Mouse (Mus musculus): ENCODE measurements around the gene Vti1a. TPM values are rescaled to one million over a fixed set of nuclear protein-coding genes. Genes with fewer than 3 reads are reported as not detected.
A peak's percentile ranks its signal among the peaks of the same experiment; 100 is the strongest.

Vti1a gene
- polyA plus RNA-seq, 1 experiment from 2014 or later: 33.4 TPM

DNA sequence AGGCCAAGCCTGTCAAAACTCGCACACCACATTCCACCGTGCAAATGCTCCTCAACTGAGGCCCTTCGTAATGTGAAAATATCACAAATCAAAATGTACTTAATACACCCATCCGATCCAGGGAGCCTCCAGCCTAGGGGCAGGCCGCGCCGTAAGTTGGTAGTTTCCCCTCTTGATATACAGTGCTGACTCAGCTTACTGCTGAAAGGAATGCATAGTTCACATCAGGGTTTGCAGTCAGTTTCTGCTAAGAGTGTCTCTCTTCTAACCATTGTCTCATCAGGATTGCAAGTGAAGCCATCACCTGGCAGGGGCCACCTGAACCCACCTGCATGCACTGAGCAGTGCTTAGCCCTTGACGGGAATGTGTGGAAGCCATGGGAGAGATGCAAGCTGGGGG, 255.4 kb downstream of the Vti1a start:
- WGBS: 85% methylated on average over 8 of the region's 8 CpGs
- ATAC-seq (ENCODE audit: insufficient number of reproducible peaks, insufficient read depth, low FRiP score, low TSS enrichment, low read depth): 0 out of 2 replicates have a peak, but pooled peaks have one; percentile 26
- no peaks in the 10 kb centered on the region for H3K9me3 ChIP-seq
- H3K27ac ChIP-seq: 0 out of 2 replicates have a peak overlapping the region, but pooled peaks have one; percentile 17
- peaks cover 39% of the 10 kb centered on the region for H3K4me1 ChIP-seq (replicated peaks)
- H3K36me3 ChIP-seq: no peaks in the 10 kb centered on the region
- no peak overlapping the region for H3K4me3 ChIP-seq (replicated peaks)
- H3K4me2 ChIP-seq: no peak overlapping the region
- no peak overlapping the region for H3K9ac ChIP-seq (replicated peaks)
- no peaks in the 10 kb centered on the region for H3K27me3 ChIP-seq

- Histone ChIP-seq H3K27me3 (peaks cover 7% of the 10 kb centered on the region), H3K4me2 (no peak overlapping the region), H3K27ac (peak overlapping the region; percentile 75), H3K4me1 (replicated peaks) (peaks cover 63% of the 10 kb centered on the region), H3K9me3 (no peaks in the 10 kb centered on the region), H3K9ac (replicated peaks) (no peak overlapping the region; the same call in 1 of the 2 replicates), H3K4me3 (replicated peaks) (no peak overlapping the region), H3K36me3 (no peaks in the 10 kb centered on the region)
- 78% methylated on average over 25 of the region's 25 CpGs for WGBS
- no peak for ATAC-seq (ENCODE audit: insufficient number of reproducible peaks, insufficient read depth, low FRiP score, low TSS enrichment, low read depth)
Observed at GRCm38 (mm10) chr19:55577306-55578042, 261.4 kb downstream of the Vti1a start.

DNA sequence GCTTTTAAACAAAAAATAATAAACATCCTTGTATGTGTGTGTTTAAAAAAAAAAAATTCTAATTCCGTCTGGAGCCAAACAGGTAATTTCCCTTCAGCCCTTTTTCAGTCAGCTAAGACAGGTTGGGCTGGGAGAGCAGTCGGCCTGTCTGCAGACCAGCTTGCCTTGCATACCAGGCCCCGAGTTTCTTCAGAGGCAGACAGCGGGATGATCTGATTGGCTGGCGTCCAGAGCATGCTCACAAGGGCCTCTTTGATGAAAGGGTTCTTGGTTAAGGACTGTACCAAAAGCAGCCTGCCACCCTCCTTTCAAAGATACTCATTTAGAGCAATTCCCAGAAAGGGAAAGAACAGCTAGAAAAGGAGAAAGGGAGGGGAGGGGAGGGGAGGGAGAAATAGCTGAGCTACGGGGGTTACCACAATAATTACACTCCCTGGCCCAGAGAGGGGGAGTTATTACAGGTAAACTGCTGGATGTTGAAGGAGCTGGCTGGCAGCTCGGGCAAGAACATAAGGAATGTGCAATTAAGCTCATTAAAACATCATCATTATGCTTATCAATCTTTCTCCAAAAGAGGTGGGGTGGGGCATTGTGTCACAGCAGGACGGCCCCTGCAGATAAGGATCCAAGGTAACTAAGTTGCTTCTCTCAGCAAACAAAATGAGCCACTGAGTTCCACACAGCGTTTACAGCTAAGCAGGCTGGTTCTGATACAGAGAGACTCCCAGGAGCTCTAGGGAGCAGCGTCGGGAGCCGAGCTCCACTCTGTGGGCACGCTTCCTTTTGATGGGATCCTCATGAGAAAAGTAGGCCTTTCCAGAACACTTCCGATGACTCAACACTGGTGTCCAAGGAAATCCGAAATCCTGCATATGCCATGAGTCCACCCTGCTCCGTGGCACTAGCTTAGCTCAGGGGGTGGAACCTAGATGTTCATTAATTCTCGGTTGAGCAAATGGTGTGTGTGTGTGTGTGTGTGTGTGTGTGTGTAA, 262.3 kb downstream of the Vti1a start:
- 45% methylated on average over 17 of the region's 17 CpGs for WGBS
- H3K4me2 ChIP-seq: no peak overlapping the region
- H3K27ac ChIP-seq: peak overlapping the region; percentile 75; the same call in 1 of the 2 replicates

DNA sequence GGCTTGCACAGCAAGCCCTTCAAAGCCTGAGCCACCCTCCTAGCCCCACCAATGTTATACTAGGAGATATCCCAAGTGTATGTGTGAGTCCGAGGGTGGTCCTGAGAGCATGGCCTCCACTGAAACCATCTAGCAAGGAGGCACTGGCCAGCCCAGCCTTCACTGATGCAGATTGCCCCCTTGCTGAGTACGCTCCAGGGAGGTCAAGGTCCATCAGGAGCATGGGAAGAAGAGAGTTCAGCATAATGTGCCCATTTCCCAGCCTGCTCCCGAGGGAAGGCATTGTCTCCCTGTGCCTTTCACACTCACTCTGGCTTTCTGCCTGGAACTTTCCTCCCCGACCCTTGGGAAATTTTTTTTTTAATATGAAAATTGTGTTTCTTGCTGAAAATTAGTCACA, 263.2 kb downstream of the Vti1a start:
- Histone ChIP-seq H3K9ac (replicated peaks) (no peak overlapping the region), H3K27ac (no peak overlapping the region), H3K27me3 (peaks cover 7% of the 10 kb centered on the region), H3K9me3 (no peaks in the 10 kb centered on the region), H3K4me3 (replicated peaks) (no peak overlapping the region), H3K4me1 (replicated peaks) (peaks cover 52% of the 10 kb centered on the region), H3K4me2 (no peak overlapping the region), H3K36me3 (no peaks in the 10 kb centered on the region)
- no peak for ATAC-seq (ENCODE audit: insufficient number of reproducible peaks, insufficient read depth, low FRiP score, low TSS enrichment, low read depth)
- 86% methylated on average over 4 of the region's 4 CpGs for WGBS

More for the DNA sequence above, 262.3 kb downstream of the Vti1a start:
- Histone ChIP-seq H3K9ac (replicated peaks) (no peak overlapping the region), H3K27me3 (peaks cover 7% of the 10 kb centered on the region), H3K9me3 (no peaks in the 10 kb centered on the region), H3K36me3 (no peaks in the 10 kb centered on the region), H3K4me3 (replicated peaks) (no peak overlapping the region), H3K4me1 (replicated peaks) (peaks cover 59% of the 10 kb centered on the region)
- peak; percentile 63; the same call in 1 of the 2 replicates for ATAC-seq (ENCODE audit: insufficient number of reproducible peaks, insufficient read depth, low FRiP score, low TSS enrichment, low read depth)

- Histone ChIP-seq H3K4me3 (replicated peaks) (no peak overlapping the region), H3K27ac (no peak overlapping the region), H3K27me3 (peaks cover 12% of the 10 kb centered on the region), H3K4me2 (no peak overlapping the region), H3K36me3 (no peaks in the 10 kb centered on the region), H3K9ac (replicated peaks) (no peak overlapping the region), H3K4me1 (replicated peaks) (peaks cover 50% of the 10 kb centered on the region), H3K9me3 (no peaks in the 10 kb centered on the region)
- no peak for ATAC-seq (ENCODE audit: insufficient number of reproducible peaks, insufficient read depth, low FRiP score, low TSS enrichment, low read depth)
- WGBS: 90% methylated on average over 8 of the region's 8 CpGs
Observed at GRCm38 (mm10) chr19:55580152-55580551, 264.1 kb downstream of the Vti1a start.

DNA sequence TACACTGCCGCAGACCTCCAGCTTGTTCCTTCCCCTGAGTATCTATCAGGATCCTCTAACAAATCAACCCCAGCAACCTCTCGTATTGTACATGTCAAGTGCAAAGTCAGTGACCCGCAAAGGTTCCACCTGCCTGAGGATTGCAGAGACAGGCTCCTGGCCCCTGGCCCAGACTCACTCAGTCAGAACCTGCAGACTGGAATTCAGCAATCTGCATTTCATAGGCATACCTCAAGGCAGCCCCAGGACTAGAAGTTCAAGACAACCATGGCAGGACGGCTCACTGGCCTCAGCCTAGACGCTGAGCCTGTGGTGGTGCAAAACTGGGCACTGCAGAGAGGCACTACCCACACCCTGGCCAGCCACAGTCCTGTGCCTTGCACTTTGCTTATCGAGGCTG, 264.6 kb downstream of the Vti1a start:
- Histone ChIP-seq H3K4me2 (no peak overlapping the region), H3K4me1 (replicated peaks) (peaks cover 56% of the 10 kb centered on the region), H3K4me3 (replicated peaks) (no peak overlapping the region), H3K9ac (replicated peaks) (no peak overlapping the region), H3K36me3 (no peaks in the 10 kb centered on the region), H3K27ac (no peak overlapping the region), H3K9me3 (no peaks in the 10 kb centered on the region), H3K27me3 (peaks cover 12% of the 10 kb centered on the region)
- WGBS: 87% methylated on average over 6 of the region's 6 CpGs
- no peak for ATAC-seq (ENCODE audit: insufficient number of reproducible peaks, insufficient read depth, low FRiP score, low TSS enrichment, low read depth)

DNA sequence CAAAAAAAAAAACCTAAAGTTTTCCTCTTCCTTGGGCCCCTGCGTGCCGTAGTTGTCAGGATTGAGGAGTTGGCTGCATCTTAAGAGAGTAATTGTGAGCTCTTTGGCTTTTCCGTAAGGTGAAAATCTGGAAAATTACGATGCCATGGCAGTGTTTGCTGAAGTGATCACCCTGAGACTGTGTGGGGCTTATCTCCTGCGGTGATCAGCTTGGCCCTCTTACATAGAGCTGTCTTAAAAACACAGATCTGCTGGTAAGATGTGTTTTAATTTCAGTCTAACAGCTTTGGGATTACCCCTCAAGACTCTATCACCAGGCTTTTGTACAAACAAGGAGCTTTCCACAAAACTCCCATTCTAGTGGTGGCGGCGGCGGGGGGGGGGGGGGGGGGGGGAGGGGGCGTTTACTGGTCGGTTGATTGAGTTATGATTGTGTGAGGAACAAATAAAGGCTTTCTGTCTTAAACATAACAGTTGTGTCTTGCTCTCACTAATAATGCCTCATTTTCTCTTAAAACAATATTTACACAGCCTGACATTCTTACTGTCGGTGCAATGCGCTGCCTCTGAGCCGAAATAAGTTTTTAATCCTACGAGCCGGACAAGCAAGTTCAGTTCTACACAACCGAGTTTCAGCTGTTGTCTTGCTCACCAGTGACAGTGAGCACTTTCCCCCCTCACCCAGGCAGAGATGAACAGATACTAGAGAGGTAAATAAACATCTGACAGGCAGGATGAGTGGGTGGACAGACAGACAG, 267.0 kb downstream of the Vti1a start:
- no peak overlapping the region for H3K4me3 ChIP-seq (replicated peaks)
- H3K4me2 ChIP-seq: no peak overlapping the region
- H3K4me1 ChIP-seq (replicated peaks): peaks cover 57% of the 10 kb centered on the region
- H3K27ac ChIP-seq: 0 out of 2 replicates have a peak overlapping the region, but pooled peaks have one; percentile 1
- H3K27me3 ChIP-seq: peaks cover 16% of the 10 kb centered on the region
- ATAC-seq (ENCODE audit: insufficient number of reproducible peaks, insufficient read depth, low FRiP score, low TSS enrichment, low read depth): no peak
- H3K9ac ChIP-seq (replicated peaks): no peak overlapping the region
- 59% methylated on average over 14 of the region's 16 CpGs for WGBS
- H3K9me3 ChIP-seq: no peaks in the 10 kb centered on the region
- no peaks in the 10 kb centered on the region for H3K36me3 ChIP-seq

DNA sequence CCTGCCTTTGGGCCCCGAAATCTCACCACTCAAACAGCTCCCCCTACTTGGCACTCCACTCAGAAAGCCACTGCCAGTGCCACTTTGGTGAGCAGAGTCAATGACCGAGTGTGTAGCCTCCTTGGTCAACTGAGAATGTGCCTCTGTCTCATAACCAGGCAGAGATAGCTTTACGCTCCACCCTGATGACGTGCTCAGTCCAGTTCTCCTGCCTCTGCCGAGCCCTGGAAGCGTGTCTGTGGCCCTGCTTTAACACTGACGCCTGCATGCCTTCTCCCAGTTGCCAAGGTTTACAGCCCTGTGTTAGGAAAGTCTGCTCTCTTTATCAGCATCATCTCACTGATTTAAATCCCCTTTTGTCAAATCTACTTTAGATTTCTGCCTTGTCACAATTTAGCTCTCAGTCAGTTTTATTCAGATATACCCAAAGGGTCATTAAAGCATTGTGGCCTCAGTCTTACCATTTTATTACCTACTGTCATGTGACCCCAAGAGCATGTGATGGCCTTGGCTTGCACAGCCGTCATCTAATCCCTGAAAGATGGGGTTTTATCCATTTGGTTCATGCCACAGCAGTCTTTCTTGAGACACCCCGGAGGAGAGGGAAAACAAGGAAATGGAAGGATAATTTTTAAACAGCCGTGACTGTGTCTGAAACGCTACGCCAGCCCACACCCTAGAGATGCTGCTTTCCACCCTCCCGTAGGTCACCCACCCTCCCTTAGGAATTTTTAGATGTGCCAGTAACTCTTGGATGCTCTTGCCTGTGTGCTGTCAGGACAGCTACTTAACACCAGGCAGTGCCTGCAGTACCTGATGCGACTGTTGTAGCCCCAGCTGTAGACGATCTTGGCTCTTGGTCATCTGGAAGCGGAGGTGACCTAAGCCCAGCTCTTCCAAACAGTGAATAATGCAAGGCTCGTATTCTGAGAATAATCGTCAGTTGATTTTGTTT, 269.5 kb downstream of the Vti1a start:
- H3K4me3 ChIP-seq (replicated peaks): no peak overlapping the region
- H3K4me1 ChIP-seq (replicated peaks): peaks cover 62% of the 10 kb centered on the region
- no peak overlapping the region for H3K4me2 ChIP-seq
- no peak overlapping the region for H3K9ac ChIP-seq (replicated peaks)
- H3K27me3 ChIP-seq: peaks cover 18% of the 10 kb centered on the region
- H3K27ac ChIP-seq: no peak overlapping the region; the same call in 1 of the 2 replicates
- no peaks in the 10 kb centered on the region for H3K9me3 ChIP-seq
- ATAC-seq (ENCODE audit: insufficient number of reproducible peaks, insufficient read depth, low FRiP score, low TSS enrichment, low read depth): no peak
- no peaks in the 10 kb centered on the region for H3K36me3 ChIP-seq
- WGBS: 59% methylated on average over 18 of the region's 18 CpGs

GRCm38 (mm10) chr19:55587638-55588421, 271.7 kb downstream of the Vti1a start:
- Histone ChIP-seq H3K4me1 (replicated peaks) (peaks cover 57% of the 10 kb centered on the region), H3K27ac (peak overlapping the region; percentile 54; the same call in 1 of the 2 replicates), H3K9ac (replicated peaks) (no peak overlapping the region), H3K4me2 (no peak overlapping the region), H3K27me3 (peaks cover 15% of the 10 kb centered on the region; the same call in 1 of the 2 replicates), H3K9me3 (no peaks in the 10 kb centered on the region), H3K36me3 (no peaks in the 10 kb centered on the region), H3K4me3 (replicated peaks) (no peak overlapping the region)
- ATAC-seq (ENCODE audit: insufficient number of reproducible peaks, insufficient read depth, low FRiP score, low TSS enrichment, low read depth): no peak
- 48% methylated on average over 14 of the region's 14 CpGs for WGBS
